Mouse (Mus musculus) spleen, adult 2 months (tissue): ENCODE data around the gene Thap8. TPM values are rescaled to one million over a fixed set of nuclear protein-coding genes. Genes with fewer than 3 reads are reported as not detected.
A peak's percentile ranks its signal among the peaks of the same experiment; 100 is the strongest.

Source experiments
- DNase-seq, 2 experiments: peaks; one replicate each; pipeline versions ENCODE4 v3.0.0 to v3.0.0-alpha.2; 2012 to 2021; ENCODE audit warnings: low spot score in 2 of 2, low read depth in 1 of 2
- H3K27ac ChIP-seq: fragments of 200-500 bp; 2 replicates; pipeline ENCODE4 v1.5.1; 2012; ENCODE audit warnings: low read length, inconsistent platforms; ENCODE audit not compliant: insufficient read depth
- H3K27me3 ChIP-seq: fragments of 200-500 bp; 2 replicates; pipeline ENCODE4 v1.6.1; 2012; ENCODE audit warnings: mild to moderate bottlenecking, moderate library complexity, low read length, inconsistent platforms; ENCODE audit not compliant: control insufficient read depth, insufficient read depth
- H3K36me3 ChIP-seq: fragments of 200-500 bp; 2 replicates; pipeline ENCODE4 v1.6.1; 2012; ENCODE audit warnings: mild to moderate bottlenecking, low read length, inconsistent platforms; ENCODE audit not compliant: control insufficient read depth, insufficient read depth
- H3K4me1 ChIP-seq: fragments of 200-500 bp; 2 replicates; pipeline ENCODE4 v1.6.1; 2011; ENCODE audit warnings: inconsistent platforms; ENCODE audit not compliant: control insufficient read depth, insufficient read depth, insufficient read length
- H3K4me3 ChIP-seq: fragments of 200-500 bp; 2 replicates; pipeline ENCODE4 v1.5.1; 2011; ENCODE audit warnings: mild to moderate bottlenecking, inconsistent platforms; ENCODE audit not compliant: insufficient read depth, insufficient read length; ENCODE audit errors: extremely low read depth
- CTCF ChIP-seq: fragments of 200-500 bp; IDR thresholded peaks from 2 replicates; pipeline ENCODE4 v1.5.1; 2011; ENCODE audit warnings: mild to moderate bottlenecking, inconsistent platforms; ENCODE audit not compliant: insufficient read depth, insufficient read length, insufficient replicate concordance; ENCODE audit errors: extremely low read depth
- POLR2A ChIP-seq: fragments of 200-500 bp; IDR thresholded peaks from 2 replicates; pipeline ENCODE4 v1.6.1; 2011; ENCODE audit warnings: low read depth, low read length, inconsistent platforms
- WGBS: fragments of 180-500 bp; shearing (Covaris S2); methylation state at CpG from one replicate; pipeline ENCODE4 v1.1.7; 2018; 5-methylcytosine and 5-hydroxymethylcytosine counted together
- polyA plus RNA-seq: library from polyadenylated mRNA; depleted of rRNA; stranded (reverse); fragments of >200 nt; gene quantifications from 2 replicates; pipeline ENCODE4 v1.2.3, GENCODE M21; 2012

Gene Thap8
- polyA plus RNA-seq, 1 experiment = 0.14 TPM

DNA sequence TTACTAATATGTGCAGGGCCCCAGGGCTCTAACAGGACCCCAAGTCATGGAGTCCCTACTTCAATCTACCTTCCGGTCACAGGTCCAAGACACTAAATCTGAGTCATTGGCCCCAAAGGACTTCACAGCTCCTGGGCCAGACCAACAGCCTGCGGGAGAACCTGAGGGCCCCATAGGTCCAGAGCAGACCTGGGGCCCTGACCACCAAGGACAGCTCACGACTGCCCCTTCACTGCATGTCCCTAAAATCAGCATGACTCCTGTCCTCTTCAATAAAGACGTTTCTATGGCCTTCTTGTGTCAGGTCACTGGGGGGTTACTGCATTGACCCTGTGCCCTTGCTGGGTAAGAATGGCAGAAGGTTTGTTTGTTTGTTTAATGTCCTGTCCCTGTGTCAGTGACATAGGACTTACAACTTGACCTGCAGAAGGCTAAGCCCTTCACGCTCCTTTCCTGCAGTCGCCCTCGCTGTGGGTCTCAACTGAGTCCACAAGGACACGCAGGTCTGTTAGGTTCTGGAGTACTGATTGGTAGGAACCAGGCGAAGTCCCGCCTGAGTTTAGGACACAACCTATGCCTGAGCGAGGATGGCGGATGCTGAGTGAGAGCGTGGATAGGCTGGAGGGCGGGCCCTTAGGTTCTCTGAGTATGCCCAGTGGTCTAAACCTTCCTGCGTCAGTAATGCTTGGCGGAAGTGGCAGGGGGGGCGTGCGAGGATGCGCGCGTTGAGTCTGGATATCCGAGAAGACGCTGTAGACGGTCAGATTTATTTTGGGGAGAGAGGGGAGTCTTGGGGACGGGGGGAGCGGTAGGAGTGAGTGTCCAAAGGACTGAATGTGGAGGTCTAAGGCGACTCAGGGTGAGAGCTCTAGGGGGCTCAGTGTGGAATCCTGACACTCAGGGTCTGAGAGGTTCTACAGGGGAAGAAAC is 28.4 kb downstream of the Thap8 start, which contains the start of gene Alkbh6:
TSS of gene Alkbh6 (plus strand) at position 642 of the 930 bp plus-strand sequence.
- peaks cover 3% of the 10 kb centered on the region; the same call in 1 of the 2 replicates for H3K4me1 ChIP-seq
- 7% methylated on average over 27 of the region's 27 CpGs for WGBS
- peaks cover 2% of the 10 kb centered on the region for H3K36me3 ChIP-seq
- peak within 1 kb of the TSS; percentile 70 for H3K4me3 ChIP-seq
- TF ChIP-seq CTCF (no peak), POLR2A (peak; percentile 66)
- H3K27me3 ChIP-seq = no peaks in the 10 kb centered on the region
- peak within 1 kb of the TSS; percentile 49 for H3K27ac ChIP-seq
- peak; percentile 91 for DNase-seq

DNA sequence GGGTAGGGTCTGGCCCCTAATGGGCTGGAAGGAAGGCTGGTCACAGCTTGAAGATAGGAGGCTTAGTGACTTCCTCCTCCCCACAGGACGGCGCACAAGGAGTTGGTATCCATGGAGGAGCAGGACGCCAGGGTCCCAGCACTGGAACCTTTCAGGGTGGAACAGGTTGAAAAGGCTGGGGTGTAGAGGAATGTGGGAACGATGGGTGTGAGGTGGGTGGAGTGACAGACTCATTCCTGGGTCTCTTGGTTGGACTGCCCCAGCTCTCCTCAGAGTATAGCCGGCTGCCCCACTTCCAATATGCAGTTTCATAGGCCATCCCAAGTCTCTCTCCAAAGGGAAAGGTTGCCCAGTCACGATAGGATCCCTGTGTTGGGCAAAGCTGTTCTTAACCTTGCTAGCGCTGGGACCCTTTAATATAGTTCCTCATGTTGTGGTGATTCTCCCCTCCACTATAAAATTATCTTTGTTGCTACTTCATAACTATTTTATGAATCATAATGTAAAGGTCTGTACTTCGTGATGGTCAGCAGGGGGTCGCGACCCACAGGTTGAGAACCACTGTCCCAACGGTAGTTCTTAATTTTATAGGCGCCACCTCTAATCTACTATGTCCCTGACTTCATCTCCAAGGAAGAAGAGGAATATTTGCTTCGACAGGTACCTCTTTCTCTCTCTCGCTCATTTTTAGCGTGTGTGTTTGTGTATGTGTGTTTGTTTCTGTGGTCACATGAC is 29.7 kb downstream of the Thap8 start:
- Histone ChIP-seq H3K4me1 (peaks cover 3% of the 10 kb centered on the region; the same call in 1 of the 2 replicates), H3K4me3 (peak overlapping the region; percentile 70), H3K27me3 (no peaks in the 10 kb centered on the region), H3K27ac (no peak overlapping the region), H3K36me3 (peaks cover 3% of the 10 kb centered on the region)
- DNase-seq = no peak
- WGBS = 64% methylated on average over 15 of the region's 15 CpGs
- TF ChIP-seq POLR2A = no peak
- TF ChIP-seq CTCF = no peak

DNA sequence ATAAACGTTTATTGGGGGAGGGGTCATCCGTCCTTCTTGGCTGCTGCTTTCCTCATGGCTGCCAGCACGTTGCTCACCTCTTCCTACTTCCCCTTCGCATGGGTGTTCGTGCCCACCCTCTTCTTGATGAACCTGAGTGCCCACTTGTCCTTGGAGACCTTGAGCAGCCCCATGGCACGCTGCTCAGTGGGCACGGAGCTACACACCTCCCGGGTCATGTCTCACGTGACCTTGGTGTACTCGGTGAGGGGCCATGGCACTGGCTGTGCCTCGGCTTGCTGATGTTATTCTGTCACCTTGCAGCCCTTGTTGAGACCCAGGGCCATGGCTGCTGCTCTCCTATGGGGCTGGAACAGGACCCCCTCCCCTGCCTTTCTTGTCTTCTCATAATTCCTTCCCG is 30.2 kb downstream of the Thap8 start:
- WGBS = 89% methylated on average over 12 of the region's 12 CpGs
- Histone ChIP-seq H3K27me3 (no peaks in the 10 kb centered on the region), H3K27ac (no peak overlapping the region), H3K36me3 (peaks cover 3% of the 10 kb centered on the region), H3K4me3 (no peak overlapping the region), H3K4me1 (peaks cover 3% of the 10 kb centered on the region; the same call in 1 of the 2 replicates)
- TF ChIP-seq POLR2A (no peak), CTCF (no peak)
- DNase-seq = no peak

DNA sequence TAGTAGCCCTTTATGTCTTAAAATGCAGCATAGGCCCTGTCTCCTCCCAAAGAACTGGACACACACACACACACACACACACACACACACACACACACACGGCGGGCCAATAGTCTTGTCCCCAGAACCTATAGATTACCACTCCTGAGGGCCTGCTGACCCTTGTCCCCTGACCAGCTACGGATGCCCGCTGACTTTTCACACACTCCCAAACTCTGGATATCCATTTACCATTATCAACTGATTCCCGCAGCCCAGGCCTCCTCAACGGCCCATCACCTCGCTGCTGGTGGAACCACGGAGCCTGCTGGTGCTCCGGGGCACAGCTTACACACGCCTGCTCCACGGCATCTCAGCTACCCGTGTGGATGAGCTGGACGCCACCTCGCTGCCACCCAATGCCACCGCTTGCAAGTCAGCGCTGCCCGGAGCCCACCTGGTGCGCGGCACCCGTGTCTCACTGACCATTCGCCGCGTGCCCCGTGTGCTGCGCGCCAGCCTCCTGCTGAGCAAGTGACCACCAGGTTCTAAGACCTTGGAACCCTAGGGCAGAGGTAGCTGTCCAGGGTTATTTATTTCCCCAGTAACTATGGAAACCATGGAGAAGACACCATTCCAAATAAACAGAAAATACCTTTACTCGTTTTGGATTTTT is 33.9 kb downstream of the Thap8 start:
- no peak for DNase-seq
- peaks cover 3% of the 10 kb centered on the region for H3K36me3 ChIP-seq
- H3K27ac ChIP-seq = no peak overlapping the region
- TF ChIP-seq CTCF = no peak
- no peak for TF ChIP-seq POLR2A
- no peak overlapping the region for H3K4me3 ChIP-seq
- WGBS = 90% methylated on average over 27 of the region's 27 CpGs
- no peaks in the 10 kb centered on the region for H3K27me3 ChIP-seq
- H3K4me1 ChIP-seq = peaks cover 3% of the 10 kb centered on the region; the same call in 1 of the 2 replicates

GRCm38 (mm10) chr7:30314721-30315155 is 34.8 kb downstream of the Thap8 start, which contains the start of gene Syne4:
Gene Syne4, plus strand, starts transcription at chr7:30314807.
- H3K27ac ChIP-seq = no peak within 1 kb of the TSS
- 57% methylated on average over 9 of the region's 9 CpGs for WGBS

More at GRCm38 (mm10) chr7:30314721-30315155, 34.8 kb downstream of the Thap8 start, which contains the start of gene Syne4:
- H3K4me3 ChIP-seq = no peak within 1 kb of the TSS
- no peak for DNase-seq
- H3K36me3 ChIP-seq = peaks cover 3% of the 10 kb centered on the region
- no peaks in the 10 kb centered on the region for H3K27me3 ChIP-seq
- H3K4me1 ChIP-seq = no peaks in the 10 kb centered on the region
- TF ChIP-seq POLR2A = no peak
- no peak for TF ChIP-seq CTCF
